Mouse (Mus musculus) heart, postnatal 4 days (tissue): Measurements from ENCODE around the gene Gast. TPM values are rescaled to one million over a fixed set of nuclear protein-coding genes. Genes with fewer than 3 reads are reported as not detected.
A peak's percentile ranks its signal among the peaks of the same experiment; 100 is the strongest.

Source experiments
- DNase-seq: peaks from one replicate; pipeline ENCODE4 v3.0.0; 2021
- total RNA-seq, 2 experiments: library from RNA; stranded (reverse); gene quantifications; 2 replicates each; pipeline ENCODE4 v1.2.3; 2021

Gast gene
- total RNA-seq, 2 experiments from 2014 or later: not detected

- peak; percentile 87 for DNase-seq
Measured at GRCm38 (mm10) chr11:100362209-100362978, 28.2 kb downstream of the Gast start.

DNA sequence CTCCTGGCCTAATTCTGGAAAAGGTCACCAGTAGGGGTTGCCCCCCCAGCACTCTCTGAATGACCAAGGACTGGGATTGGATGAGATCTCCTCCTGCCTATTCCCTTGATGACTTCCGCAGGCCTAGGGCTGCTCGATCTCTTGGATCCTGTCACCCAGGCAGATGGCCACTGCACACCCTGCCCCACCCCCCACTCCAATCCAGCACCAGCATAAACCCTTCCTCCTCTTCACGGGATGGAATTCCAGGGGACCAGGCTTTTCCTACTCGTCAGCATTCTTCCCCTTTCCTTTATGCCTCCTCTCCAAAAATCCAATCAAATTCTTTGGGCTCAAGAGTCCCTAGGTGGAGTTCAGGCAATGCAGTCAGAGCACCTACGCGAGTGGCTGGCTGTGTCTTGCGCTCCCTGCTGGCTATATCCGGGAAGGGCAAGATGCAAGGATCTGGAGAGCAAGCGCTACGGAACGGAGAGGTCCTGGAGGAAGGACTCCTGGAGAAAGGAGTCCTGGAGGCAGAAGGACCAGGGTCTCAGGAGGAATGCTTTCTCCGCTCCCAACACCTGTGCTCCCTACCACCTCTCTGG lies 28.9 kb downstream of the Gast start:
- peak; percentile 83 for DNase-seq

- no peak for DNase-seq
Measured at GRCm38 (mm10) chr11:100369145-100369544, 34.9 kb downstream of the Gast start.

DNA sequence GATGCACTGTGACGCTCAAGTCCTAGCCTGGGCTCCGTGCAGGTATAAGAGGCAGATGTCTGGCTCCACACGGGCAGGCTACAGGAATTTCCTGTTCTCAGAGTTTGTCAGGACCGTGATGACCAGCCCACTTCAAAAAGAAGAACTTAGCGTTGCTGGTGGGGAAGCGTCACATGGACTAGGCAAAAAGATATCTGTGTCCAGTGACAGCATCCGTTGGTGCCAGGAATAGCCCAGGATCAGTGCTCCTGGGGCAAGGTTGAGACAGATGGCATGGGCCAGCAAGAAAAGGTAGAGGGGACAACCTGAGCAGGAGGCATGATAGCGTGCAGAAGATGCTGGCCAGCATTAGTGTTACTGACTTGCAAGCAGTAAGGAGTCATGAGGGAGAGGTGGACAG lies 35.6 kb downstream of the Gast start:
- DNase-seq: no peak

DNA sequence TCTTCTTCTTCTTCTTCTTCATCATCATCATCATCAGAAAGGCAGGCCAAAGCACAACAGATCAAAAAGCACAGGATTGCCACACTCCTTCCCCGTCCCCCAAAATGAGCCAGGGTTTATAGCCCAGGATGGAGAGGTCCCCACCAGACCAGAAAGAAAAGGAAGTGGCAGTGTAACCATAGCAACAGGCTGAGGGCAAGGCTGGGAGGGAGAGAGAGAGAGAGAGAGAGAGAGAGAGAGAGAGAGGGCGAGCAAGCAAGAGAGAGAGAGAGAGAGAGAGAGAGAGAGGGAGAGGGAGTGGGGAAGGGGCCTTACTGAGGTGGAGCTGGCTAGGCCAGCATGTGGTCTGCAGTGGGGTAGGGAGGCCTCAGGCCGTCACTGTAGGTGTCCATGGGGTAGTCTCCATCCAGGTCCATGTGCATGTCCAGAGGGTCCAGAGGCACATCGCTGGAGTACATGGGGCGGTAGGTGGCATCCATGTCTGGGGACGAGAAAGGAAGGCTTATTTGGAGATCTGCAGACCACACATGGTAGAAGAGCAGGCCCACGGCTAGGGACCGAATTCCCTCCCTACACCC lies 37.9 kb downstream of the Gast start:
- DNase-seq: no peak

DNA sequence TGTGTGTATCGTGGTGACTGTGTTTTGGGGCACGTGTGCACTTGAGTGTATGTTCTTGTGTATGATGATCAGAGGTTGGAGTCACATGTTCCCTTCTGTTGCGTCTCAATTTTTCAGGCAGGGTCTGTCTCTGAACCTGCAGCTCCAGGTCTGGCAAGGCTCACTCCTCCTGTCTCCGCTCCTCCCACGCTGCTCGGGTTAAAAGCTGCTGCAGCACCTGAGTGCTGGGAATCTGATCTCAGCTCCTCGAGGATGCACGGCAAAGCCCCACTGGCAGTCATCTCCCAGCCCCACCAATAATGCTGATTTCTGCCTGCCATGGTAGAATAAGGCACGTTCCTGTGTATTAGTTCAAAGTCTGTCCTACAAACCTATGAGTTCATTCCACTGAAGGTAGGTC lies 40.9 kb downstream of the Gast start:
- no peak for DNase-seq

DNA sequence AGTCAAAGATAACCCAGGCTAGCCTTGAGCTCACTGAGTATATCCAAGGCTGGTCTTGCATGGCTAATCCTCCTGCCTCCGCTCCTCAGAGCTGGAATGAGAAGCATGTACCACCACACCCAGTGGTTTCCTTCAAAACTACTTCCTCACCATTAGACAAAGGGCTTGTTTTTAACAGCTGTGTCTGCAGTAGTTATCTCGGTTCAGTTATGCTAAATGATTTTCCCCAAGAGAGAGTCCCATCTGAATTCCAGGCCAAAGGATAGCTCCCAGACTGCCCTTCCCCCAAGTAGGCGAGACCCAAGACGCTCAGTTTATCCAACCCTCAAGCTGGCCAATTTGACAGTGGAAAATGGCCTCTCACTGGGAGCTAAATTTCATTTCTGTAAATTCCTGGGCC lies 41.8 kb downstream of the Gast start:
- DNase-seq: no peak

DNA sequence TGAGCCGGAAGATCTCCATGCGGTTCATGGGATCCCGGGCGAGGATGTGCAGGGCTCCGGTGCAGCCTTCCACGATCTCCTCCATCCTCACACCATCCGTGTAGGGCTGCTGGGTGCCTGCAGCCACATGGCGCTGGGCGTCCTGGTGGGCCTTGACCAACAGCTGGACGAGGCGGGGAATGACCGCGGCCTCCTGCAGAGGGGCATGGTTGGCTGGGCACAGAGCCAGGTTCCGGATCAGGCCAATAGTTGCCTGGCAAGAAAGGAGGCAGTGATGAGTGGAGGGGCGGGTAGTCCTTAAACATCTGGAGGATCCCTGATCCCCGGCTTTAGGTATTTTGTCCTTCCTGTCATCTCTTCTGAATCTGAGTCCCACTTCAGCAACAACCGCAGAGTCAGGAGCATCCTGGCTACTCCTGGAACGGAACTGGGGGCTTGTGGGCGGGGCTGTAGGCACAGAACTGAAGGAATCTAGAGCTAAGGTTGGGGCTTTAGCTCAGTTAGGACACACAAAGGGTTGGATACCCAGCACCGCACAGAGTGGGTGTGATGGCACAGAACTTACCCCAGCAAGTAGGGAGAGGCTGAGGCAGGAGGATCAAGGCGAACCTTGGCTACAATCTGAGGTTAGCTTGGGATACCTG lies 42.7 kb downstream of the Gast start:
- DNase-seq: no peak

DNA sequence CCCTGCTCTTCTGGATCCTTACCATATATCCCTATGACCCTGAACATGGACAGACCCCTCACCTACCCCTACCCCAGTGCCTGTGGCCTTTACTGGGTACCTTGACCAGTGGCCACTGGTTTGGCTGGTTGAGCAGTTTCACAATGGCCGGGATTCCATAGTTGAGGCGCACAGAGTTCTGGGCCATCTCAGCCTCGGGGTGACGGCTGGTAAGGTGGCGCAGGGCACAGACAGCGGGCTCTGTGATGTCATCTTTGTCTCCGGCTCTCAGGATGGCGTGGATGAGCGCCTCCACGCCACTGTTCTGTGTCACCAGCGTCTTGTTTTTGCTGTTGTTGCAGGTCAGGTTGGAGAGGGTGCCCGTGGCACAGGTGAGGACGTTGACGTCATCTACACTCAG lies 43.8 kb downstream of the Gast start:
- DNase-seq: no peak

GRCm38 (mm10) chr11:100378446-100378845 lies 44.2 kb downstream of the Gast start:
- DNase-seq: no peak

DNA sequence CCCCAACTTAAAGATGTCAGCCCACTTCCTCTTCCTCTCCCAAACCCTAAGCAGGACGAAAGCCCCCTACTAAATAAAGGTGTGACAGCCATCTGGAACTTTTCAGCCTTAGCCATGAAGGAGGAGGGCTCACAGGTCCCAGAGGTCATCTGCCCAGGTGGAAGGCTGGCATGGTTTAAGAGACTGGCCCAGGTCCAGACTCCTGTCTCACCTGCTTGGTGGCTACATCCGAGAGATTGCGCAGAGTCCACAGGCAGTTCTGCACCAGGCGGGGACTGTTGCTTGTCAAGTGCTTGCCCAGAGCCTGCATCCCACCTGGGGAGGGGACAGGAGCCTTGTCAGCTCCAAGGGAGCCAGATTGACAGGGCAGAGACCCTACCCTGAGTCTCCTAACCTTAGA lies 45.1 kb downstream of the Gast start:
- DNase-seq: no peak

DNA sequence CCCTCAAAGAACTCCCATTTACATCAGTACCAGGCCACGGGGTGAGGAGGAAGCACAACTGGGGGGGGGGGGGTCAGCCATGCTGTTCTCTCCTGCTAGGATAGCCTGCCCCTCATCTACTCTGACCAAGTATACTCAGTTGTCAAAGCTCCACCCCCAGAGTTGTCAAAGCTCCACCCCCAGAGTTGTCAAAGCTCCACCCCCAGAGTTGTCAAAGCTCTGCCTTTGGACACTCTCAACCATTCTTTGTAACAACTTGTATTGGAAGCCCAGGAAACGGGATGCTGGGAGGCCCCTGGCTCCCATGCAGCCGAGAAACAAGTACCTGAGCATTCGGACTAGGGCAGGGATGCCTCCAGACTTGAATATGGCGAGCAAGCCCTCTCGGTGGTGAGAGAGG lies 48.5 kb downstream of the Gast start:
- no peak for DNase-seq

DNA sequence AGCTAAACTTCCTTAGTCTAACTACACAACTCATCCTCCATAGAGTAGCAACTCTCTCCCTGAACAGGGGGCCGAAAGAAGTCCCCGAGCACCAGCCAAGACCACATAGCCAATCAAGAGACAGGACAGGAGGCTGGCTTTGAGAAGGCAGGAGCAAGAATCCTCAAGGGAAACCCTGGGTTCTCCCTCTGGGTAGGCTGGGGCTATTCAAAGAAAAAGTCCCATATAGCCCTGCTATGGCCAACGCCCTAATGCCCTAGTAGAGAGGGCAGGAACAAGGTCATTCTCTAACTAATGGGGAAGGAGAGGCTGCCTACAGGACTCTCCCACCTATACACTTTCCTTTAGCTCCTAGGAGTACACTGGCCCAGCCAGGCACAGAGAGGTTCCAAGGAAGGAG lies 50.8 kb downstream of the Gast start:
- DNase-seq: no peak

DNA sequence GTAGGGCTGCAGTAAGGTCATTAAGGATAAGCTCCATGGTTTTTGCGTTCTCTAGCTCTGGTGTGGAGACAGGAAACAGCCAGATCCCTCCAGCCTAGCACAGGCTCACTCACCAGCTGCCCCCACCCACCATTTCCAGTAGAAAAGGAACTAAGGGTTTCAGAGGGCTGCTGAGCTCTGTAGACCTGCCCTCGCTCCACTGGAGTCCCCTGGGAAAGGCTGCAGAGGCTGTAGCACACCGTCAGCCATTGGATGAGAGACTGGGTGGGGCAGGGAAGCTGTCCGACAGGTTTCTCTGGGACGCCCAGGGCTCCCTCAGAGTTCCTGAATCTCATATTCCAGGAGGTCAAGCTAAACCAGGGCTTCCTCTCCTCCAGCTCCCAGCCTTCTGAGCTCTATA lies 52.4 kb downstream of the Gast start:
- DNase-seq: no peak

Other genes starting within 250 kb of the Gast start
- gene Krt32, start 246.2 kb upstream of the Gast start, total RNA-seq: not detected
- not detected for gene Krt35, start 238.2 kb upstream of the Gast start, total RNA-seq
- not detected for gene Krt36, start 228.8 kb upstream of the Gast start, total RNA-seq
- not detected for gene Krt13, start 212.8 kb upstream of the Gast start, total RNA-seq
- gene Krt15, start 198.5 kb upstream of the Gast start, total RNA-seq: under 1 TPM in 1 of 2 experiments, not detected in 1; 0.17 TPM
- 10 to 100 TPM; 16.1 to 21.1 TPM for gene Krt19, start 185.7 kb upstream of the Gast start, total RNA-seq
- gene Krt9, start 141.2 kb upstream of the Gast start, total RNA-seq: not detected
- 1 to 10 TPM; 1.6 to 2.9 TPM for gene Krt14, start 126.9 kb upstream of the Gast start, total RNA-seq
- not detected for gene Krt16, start 85.5 kb upstream of the Gast start, total RNA-seq
- under 1 TPM in 1 of 2 experiments, not detected in 1; 0.29 TPM for gene Krt17, start 73.4 kb upstream of the Gast start, total RNA-seq
- not detected for gene Krt42, start 64.5 kb upstream of the Gast start, total RNA-seq
- 1,000 to 10,000 TPM; 1,236 to 1,276 TPM for gene Eif1, start 14.5 kb upstream of the Gast start, total RNA-seq
- gene Hap1, start 21.7 kb downstream of the Gast start, total RNA-seq: 1 to 10 TPM; 3.1 to 4.1 TPM
- 100 to 1,000 TPM; 223 to 234 TPM for gene Jup, start 63.4 kb downstream of the Gast start, total RNA-seq
- gene P3h4, start 80.4 kb downstream of the Gast start, total RNA-seq: 10 to 100 TPM; 28.0 to 30.0 TPM
- 10 to 100 TPM; 68.8 to 76.1 TPM for gene Fkbp10, start 81.3 kb downstream of the Gast start, total RNA-seq
- 10 to 100 TPM; 52.3 to 55.3 TPM for gene Nt5c3b, start 107.4 kb downstream of the Gast start, total RNA-seq
- gene Klhl10, start 107.5 kb downstream of the Gast start, total RNA-seq: under 1 TPM; 0.43 to 0.59 TPM
- 10 to 100 TPM; 11.8 to 13.4 TPM for gene Klhl11, start 138.3 kb downstream of the Gast start, total RNA-seq
- 10 to 100 TPM; 60.7 to 63.4 TPM for gene Acly, start 193.6 kb downstream of the Gast start, total RNA-seq
- gene Ttc25, start 211.2 kb downstream of the Gast start, total RNA-seq: under 1 TPM; 0.21 to 0.70 TPM
- gene Cnp, start 240.5 kb downstream of the Gast start, total RNA-seq: 1 to 10 TPM; 6.3 to 7.3 TPM